Mouse (Mus musculus): ENCODE data around the gene Zfp69. TPM values are rescaled to one million over a fixed set of nuclear protein-coding genes. Genes with fewer than 3 reads are reported as not detected.
A peak's percentile ranks its signal among the peaks of the same experiment; 100 is the strongest.

The Zfp69 gene
- polyA plus RNA-seq, 1 experiment from 2014 or later: 9.9 TPM

- H3K9ac ChIP-seq (replicated peaks; ENCODE audit: low read length): no peak overlapping the region
- no peaks in the 10 kb centered on the region for H3K27me3 ChIP-seq (ENCODE audit: control insufficient read depth, insufficient read depth, low read length)
- DNase-seq (ENCODE audit: low spot score) (peak; percentile 78), ATAC-seq (replicated peaks; ENCODE audit: insufficient number of reproducible peaks, low FRiP score, low TSS enrichment, low read depth) (peak; percentile 74; the same call in 1 of the 2 replicates)
- H3K4me2 ChIP-seq (ENCODE audit: low read depth, low read length): no peak overlapping the region
- H3K4me1 ChIP-seq (ENCODE audit: control insufficient read depth, insufficient read depth, low read length): peaks cover under 1% of the 10 kb centered on the region; the same call in 1 of the 2 replicates
- no peaks in the 10 kb centered on the region for H3K36me3 ChIP-seq (replicated peaks; ENCODE audit: control insufficient read depth, insufficient read depth, low read depth, low read length)
- no peaks in the 10 kb centered on the region for H3K9me3 ChIP-seq (replicated peaks; ENCODE audit: control insufficient read depth, low read length)
- H3K4me3 ChIP-seq (ENCODE audit: low read depth, low read length): no peak overlapping the region
- WGBS: 43% methylated on average over 11 of the region's 11 CpGs
- 0 out of 2 replicates have a peak overlapping the region, but pooled peaks have one; percentile 13 for H3K27ac ChIP-seq (replicated peaks; ENCODE audit: low read depth, low read length)
Observed at GRCm38 (mm10) chr4:120890754-120891440, 60.6 kb downstream of the Zfp69 start.

GRCm38 (mm10) chr4:120888884-120889283, 62.6 kb downstream of the Zfp69 start:
- DNase-seq (ENCODE audit: low spot score) (no peak), ATAC-seq (replicated peaks; ENCODE audit: insufficient number of reproducible peaks, low FRiP score, low TSS enrichment, low read depth) (no peak)
- Histone ChIP-seq H3K4me1 (ENCODE audit: control insufficient read depth, insufficient read depth, low read length) (peaks cover 5% of the 10 kb centered on the region; the same call in 1 of the 2 replicates), H3K9ac (replicated peaks; ENCODE audit: low read length) (no peak overlapping the region), H3K27ac (replicated peaks; ENCODE audit: low read depth, low read length) (no peak overlapping the region), H3K36me3 (replicated peaks; ENCODE audit: control insufficient read depth, insufficient read depth, low read depth, low read length) (no peaks in the 10 kb centered on the region), H3K9me3 (replicated peaks; ENCODE audit: control insufficient read depth, low read length) (no peaks in the 10 kb centered on the region), H3K4me3 (ENCODE audit: low read depth, low read length) (no peak overlapping the region), H3K27me3 (ENCODE audit: control insufficient read depth, insufficient read depth, low read length) (no peaks in the 10 kb centered on the region), H3K4me2 (ENCODE audit: low read depth, low read length) (no peak overlapping the region)
- WGBS: 64% methylated on average over 8 of the region's 8 CpGs

DNA sequence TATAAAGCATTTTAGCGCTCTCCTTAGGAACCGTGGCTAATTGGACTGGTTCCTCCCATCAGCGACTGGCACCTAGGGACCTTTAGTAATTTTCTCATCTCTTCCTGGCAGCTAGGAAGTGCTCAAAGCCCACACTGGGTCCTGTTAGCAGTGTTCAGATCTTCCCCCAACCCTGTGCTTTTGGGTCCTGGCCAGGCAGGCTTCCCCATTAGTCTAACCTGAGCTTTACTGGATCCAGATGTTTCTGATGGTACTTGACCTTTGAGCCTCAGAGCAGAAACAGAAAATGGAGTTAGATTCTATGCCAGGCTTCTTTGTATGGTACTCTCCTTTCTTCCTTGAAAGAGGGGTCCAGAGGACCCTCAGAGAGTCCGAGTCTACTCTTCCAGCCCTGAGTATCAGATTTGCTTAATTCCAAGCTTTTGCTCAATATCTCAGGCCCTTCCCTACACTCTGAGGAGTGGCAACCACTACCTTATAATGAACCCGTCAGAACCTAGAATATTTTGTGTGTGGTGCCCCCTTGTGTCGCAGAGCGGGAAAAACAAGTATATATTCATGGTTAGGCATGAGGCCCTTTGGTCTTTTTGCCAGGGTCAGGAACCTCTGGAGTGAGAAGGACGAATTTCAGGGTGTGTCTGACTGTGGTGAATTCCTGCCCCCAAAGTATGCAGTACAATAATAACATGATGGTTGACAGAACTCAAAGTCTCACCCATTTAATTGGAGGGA, 64.0 kb downstream of the Zfp69 start:
- Histone ChIP-seq H3K4me3 (ENCODE audit: low read depth, low read length) (no peak overlapping the region), H3K36me3 (replicated peaks; ENCODE audit: control insufficient read depth, insufficient read depth, low read depth, low read length) (no peaks in the 10 kb centered on the region), H3K9me3 (replicated peaks; ENCODE audit: control insufficient read depth, low read length) (no peaks in the 10 kb centered on the region), H3K9ac (replicated peaks; ENCODE audit: low read length) (no peak overlapping the region), H3K4me2 (ENCODE audit: low read depth, low read length) (no peak overlapping the region), H3K27ac (replicated peaks; ENCODE audit: low read depth, low read length) (no peak overlapping the region), H3K4me1 (ENCODE audit: control insufficient read depth, insufficient read depth, low read length) (peaks cover 5% of the 10 kb centered on the region; the same call in 1 of the 2 replicates), H3K27me3 (ENCODE audit: control insufficient read depth, insufficient read depth, low read length) (no peaks in the 10 kb centered on the region)
- WGBS: 22% methylated on average over 8 of the region's 8 CpGs
- no peak for ATAC-seq (replicated peaks; ENCODE audit: insufficient number of reproducible peaks, low FRiP score, low TSS enrichment, low read depth)
- DNase-seq (ENCODE audit: low spot score): peak; percentile 67

- 78% methylated on average over 5 of the region's 5 CpGs for WGBS
- Histone ChIP-seq H3K27ac (replicated peaks; ENCODE audit: low read depth, low read length) (no peak overlapping the region), H3K27me3 (ENCODE audit: control insufficient read depth, insufficient read depth, low read length) (no peaks in the 10 kb centered on the region), H3K9ac (replicated peaks; ENCODE audit: low read length) (no peak overlapping the region), H3K9me3 (replicated peaks; ENCODE audit: control insufficient read depth, low read length) (no peaks in the 10 kb centered on the region), H3K36me3 (replicated peaks; ENCODE audit: control insufficient read depth, insufficient read depth, low read depth, low read length) (no peaks in the 10 kb centered on the region), H3K4me2 (ENCODE audit: low read depth, low read length) (no peak overlapping the region), H3K4me3 (ENCODE audit: low read depth, low read length) (no peak overlapping the region), H3K4me1 (ENCODE audit: control insufficient read depth, insufficient read depth, low read length) (peaks cover 5% of the 10 kb centered on the region; the same call in 1 of the 2 replicates)
- ATAC-seq (replicated peaks; ENCODE audit: insufficient number of reproducible peaks, low FRiP score, low TSS enrichment, low read depth): no peak
- DNase-seq (ENCODE audit: low spot score): no peak
Observed at GRCm38 (mm10) chr4:120886811-120887210, 64.7 kb downstream of the Zfp69 start.

DNA sequence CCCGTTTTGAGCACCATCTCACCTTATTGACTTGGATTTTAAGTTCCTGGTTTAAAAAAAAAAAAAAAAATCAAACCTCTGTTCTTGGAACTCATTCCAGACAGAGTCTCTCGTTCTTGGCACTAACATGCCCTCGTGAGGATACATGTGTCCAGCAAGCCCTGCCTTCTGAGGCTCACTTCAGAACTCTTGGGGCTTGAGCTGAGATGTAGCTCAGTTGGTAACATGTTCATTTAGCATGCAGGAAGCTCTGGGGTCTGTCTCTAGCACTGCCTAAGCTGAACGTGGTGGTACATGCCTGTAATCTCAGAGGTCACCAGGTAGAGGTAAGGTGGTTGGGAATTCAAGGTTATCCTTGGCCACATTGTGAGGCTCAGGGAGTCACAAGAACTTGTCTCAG, 65.4 kb downstream of the Zfp69 start:
- H3K4me1 ChIP-seq (ENCODE audit: control insufficient read depth, insufficient read depth, low read length): peaks cover 5% of the 10 kb centered on the region; the same call in 1 of the 2 replicates
- WGBS: 45% methylated on average over 4 of the region's 4 CpGs

DNA sequence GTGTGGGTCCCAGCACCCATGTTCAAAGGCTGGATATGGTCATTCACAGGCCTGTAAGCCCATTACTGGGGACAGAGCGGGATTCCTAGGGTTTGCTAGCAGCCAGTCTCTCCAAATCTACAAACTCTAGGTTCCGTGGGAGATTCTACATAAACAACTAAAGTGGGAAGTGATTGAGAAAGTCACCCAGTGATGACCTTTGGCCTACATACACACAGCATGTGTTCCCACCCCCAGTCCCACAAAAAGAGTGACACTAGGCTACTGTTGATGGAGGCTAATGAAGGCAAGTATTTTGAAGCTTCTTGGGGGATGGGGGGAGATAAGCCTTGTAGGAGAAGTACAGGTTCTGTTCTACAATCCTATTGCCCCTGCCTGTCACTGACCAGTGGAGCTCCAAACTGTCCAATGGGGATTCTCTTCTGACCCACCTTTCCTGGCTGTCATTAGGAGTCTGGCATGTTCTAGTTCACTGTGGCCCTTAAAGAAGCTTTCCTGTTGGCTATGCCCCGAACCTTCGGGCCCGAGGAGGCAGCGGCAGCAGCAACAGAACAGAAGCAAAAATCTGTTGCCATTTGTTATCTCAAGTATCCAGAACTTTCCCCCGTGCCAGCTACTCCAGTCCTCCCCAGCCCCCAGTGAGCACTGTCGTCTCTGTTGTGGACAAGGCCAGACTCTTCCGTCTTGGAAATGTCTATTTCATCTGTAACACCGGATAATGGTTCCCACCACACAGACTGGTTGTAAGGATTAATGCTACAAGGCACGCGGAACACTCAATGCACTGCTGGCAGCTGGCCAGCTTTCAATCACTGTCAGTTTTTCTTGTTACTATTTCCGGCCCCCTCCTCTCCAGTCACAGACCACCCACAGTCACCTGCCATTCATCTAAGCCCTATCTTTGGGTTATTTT, 66.0 kb downstream of the Zfp69 start:
- 48% methylated on average over 13 of the region's 13 CpGs for WGBS
- DNase-seq (ENCODE audit: low spot score) (peak; percentile 66), ATAC-seq (replicated peaks; ENCODE audit: insufficient number of reproducible peaks, low FRiP score, low TSS enrichment, low read depth) (no peak)
- Histone ChIP-seq H3K4me2 (ENCODE audit: low read depth, low read length) (no peak overlapping the region), H3K36me3 (replicated peaks; ENCODE audit: control insufficient read depth, insufficient read depth, low read depth, low read length) (no peaks in the 10 kb centered on the region), H3K4me1 (ENCODE audit: control insufficient read depth, insufficient read depth, low read length) (peaks cover 5% of the 10 kb centered on the region; the same call in 1 of the 2 replicates), H3K4me3 (ENCODE audit: low read depth, low read length) (no peak overlapping the region), H3K9ac (replicated peaks; ENCODE audit: low read length) (no peak overlapping the region), H3K9me3 (replicated peaks; ENCODE audit: control insufficient read depth, low read length) (no peaks in the 10 kb centered on the region), H3K27ac (replicated peaks; ENCODE audit: low read depth, low read length) (no peak overlapping the region), H3K27me3 (ENCODE audit: control insufficient read depth, insufficient read depth, low read length) (no peaks in the 10 kb centered on the region)

More for the DNA sequence above, 65.4 kb downstream of the Zfp69 start:
- Histone ChIP-seq H3K27me3 (ENCODE audit: control insufficient read depth, insufficient read depth, low read length) (no peaks in the 10 kb centered on the region), H3K9ac (replicated peaks; ENCODE audit: low read length) (no peak overlapping the region), H3K4me2 (ENCODE audit: low read depth, low read length) (no peak overlapping the region), H3K27ac (replicated peaks; ENCODE audit: low read depth, low read length) (no peak overlapping the region), H3K4me3 (ENCODE audit: low read depth, low read length) (no peak overlapping the region), H3K36me3 (replicated peaks; ENCODE audit: control insufficient read depth, insufficient read depth, low read depth, low read length) (no peaks in the 10 kb centered on the region), H3K9me3 (replicated peaks; ENCODE audit: control insufficient read depth, low read length) (no peaks in the 10 kb centered on the region)
- DNase-seq (ENCODE audit: low spot score): no peak
- no peak for ATAC-seq (replicated peaks; ENCODE audit: insufficient number of reproducible peaks, low FRiP score, low TSS enrichment, low read depth)

GRCm38 (mm10) chr4:120882002-120882625, 69.4 kb downstream of the Zfp69 start:
- no peak overlapping the region for H3K4me3 ChIP-seq (ENCODE audit: low read depth, low read length)
- peaks cover 5% of the 10 kb centered on the region; the same call in 1 of the 2 replicates for H3K4me1 ChIP-seq (ENCODE audit: control insufficient read depth, insufficient read depth, low read length)
- H3K27ac ChIP-seq (replicated peaks; ENCODE audit: low read depth, low read length): no peak overlapping the region
- DNase-seq (ENCODE audit: low spot score) (peak; percentile 50), ATAC-seq (replicated peaks; ENCODE audit: insufficient number of reproducible peaks, low FRiP score, low TSS enrichment, low read depth) (no peak)
- H3K4me2 ChIP-seq (ENCODE audit: low read depth, low read length): no peak overlapping the region
- no peak overlapping the region for H3K9ac ChIP-seq (replicated peaks; ENCODE audit: low read length)
- WGBS: 39% methylated on average over 5 of the region's 5 CpGs
- H3K36me3 ChIP-seq (replicated peaks; ENCODE audit: control insufficient read depth, insufficient read depth, low read depth, low read length): no peaks in the 10 kb centered on the region
- no peaks in the 10 kb centered on the region for H3K9me3 ChIP-seq (replicated peaks; ENCODE audit: control insufficient read depth, low read length)
- H3K27me3 ChIP-seq (ENCODE audit: control insufficient read depth, insufficient read depth, low read length): no peaks in the 10 kb centered on the region

Data from embryonic facial prominence, embryonic 11.5 days (tissue).